Mouse (Mus musculus) mesoderm, embryonic 11.5 days (tissue): Measurements from ENCODE around the gene Kcng4.

ENCODE experiments used
- DNase-seq: peaks from one replicate; pipeline ENCODE4 v3.0.0-alpha.2; 2012; ENCODE audit warnings: low read depth, low spot score

Kcng4 gene

DNA sequence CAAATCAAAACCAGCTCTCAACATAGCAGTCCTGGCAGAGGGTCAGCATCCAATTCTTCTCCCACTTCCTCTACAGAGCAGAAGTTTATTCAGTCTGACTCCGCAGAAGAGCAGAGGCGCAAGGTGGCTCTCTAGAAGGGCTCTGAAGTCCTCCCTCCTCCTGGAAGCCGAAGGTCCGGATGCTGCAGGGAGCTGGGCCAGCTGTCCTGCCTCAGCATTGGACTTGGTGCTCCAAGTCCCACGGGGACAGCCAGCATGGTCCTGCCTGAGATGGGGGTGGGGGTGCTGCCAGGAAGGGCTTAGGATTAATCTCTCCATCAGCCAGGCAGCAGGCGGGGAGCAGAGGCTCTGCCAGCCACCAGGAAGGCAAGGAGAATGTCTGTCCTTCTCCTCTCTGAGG is at the start of gene Kcng4:
Gene Kcng4 (minus strand): TSS at position 303 of the 400 bp plus-strand sequence.
- DNase-seq = no peak

DNA sequence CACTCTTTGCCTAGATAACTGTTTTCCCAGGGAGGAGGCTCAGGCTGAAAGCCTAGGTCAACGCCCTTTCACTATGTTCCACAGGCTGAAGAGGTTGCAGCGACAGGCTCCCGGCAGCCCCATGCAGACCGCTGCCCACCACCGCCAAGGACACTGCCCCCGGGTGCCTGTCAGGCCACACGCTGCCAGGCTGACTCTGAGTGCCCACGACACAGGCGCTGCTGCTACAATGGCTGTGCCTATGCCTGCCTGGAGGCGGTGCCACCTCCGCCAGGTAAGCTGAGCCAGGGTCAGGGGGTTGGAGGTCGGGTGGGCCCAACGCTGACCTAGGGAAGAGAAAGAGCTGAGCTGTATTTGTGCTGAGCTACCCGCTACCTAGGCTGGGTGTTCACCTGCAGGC is 43.7 kb upstream of the Kcng4 start:
- no peak for DNase-seq

DNA sequence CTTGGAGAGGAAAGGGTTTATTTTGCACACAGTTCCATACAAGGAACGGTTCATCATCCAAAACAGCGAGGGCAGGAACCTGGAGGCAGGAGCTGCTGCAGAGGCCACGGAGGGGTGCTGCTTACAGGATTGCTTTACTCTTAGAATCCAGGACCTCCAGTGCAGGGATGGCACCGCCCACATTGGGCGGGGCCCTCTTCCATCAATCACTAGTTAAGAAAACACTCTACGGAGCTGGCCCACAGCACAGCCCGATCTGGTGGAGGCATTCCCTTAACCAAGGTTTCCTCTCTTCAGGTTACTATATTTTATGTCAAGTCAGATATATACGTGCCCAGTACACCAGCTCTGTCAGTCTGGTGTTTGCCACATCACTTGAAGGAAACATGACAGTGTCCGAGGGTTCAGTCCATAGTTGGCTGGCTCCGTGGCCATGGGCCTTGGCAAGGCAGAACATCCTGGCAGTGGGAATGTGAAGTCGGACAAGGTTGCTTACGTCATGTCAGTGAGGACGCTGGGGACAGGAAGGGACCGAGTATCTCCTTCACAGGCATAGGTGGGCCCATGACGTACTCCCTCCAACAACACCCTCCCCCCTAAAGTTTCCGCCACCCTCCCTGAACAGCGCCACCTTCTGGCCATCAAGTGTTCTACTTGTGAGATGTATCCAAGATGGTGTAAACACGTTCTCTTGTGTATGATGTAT is 42.8 kb upstream of the Kcng4 start:
- DNase-seq = peak; percentile 80

DNA sequence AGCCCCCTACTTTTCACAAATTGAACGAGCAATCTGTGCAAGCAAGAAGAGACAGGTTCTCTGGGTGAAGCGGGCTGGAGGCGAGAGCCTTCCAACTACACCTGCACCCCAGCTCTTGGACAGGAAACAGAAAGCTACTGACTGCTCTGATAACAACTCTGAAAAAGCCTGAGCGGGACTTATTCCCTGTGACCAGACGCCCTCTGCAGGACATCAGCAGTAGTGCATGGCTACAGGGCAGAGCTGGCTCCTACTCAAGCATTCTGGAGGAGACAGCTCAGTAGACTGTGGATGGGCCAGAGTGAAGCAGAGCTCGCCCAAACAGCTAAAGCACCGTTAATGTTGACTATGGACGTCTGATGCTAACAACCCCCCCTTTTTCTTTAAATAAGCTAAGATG is 40.9 kb upstream of the Kcng4 start:
- peak; percentile 92 for DNase-seq

DNA sequence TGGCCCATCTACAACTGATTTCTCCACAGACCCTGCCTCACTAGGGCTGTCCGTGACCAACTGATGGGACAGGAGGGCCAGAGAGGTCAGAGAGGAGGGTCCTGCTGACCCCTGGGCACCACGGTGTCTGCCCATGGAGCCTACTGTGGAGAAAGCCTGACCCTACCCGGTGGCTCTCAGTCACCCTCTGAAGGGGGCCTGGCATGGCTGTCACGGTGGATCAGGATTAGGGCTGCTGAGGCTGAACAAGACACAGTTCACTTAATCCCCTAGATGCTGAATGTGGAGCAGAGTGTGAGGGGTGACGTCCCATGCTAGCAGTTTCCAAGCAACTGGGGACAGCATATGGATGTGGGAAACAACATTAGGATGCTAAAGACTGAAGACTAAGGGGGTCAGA is 40.0 kb upstream of the Kcng4 start:
- no peak for DNase-seq

DNA sequence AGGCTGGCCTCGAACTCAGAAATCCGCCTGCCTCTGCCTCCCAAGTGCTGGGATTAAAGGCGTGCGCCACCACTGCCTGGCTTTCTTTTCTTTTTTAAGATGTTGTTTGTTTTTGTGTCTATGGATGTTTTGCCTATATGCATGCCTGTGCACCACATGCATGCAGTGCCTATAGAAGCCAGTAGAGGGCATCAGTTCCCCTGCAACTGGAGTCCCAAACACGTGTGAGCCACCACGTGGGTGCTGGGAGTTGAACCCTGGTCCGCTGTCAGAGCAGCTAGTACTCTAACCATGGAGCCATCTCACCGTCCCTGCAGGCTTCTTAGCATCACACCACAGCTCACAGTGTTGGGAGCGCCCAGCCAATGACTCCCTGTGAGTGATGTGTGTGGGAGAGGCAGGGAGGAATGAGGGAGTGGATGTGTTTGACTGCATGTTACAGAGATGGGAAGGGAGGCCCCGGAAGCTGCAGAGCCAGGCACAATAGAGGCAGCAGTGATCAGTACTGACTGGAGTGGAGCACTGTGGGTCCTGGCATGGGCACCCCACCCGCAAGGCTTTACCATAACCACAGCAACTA is 38.6 kb upstream of the Kcng4 start:
- no peak for DNase-seq

DNA sequence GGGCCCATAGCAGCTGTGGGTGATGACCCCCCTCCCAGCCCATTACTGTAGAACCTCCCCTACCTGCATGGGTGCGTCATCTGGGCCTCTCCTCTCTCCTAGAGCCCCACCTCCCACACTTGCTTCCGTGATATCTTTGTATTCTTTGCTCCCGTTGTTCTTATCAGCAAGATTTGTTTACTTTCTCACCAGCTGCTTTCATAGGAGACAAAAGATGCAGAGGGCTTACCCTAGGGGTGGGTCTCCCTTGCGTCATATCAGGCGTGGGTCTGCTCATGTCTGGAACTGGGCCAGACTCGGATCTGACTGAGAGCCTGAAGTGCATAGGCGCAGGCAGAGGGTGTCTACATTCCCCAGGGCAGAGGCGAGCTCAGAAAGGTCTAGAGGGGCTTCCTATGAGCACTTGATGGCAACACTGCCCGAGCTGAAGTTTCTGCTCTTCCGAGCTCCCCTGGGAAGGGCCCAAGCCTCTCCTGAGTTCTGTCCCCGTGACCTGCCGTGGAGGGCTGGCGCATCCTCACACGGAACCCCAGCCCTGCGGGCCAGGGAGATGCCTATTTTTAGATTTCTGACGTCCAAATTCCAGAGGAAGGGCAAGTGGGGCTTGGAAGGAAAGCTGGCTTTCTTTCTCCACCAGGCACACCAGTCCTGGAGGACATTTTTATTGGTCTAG is 35.1 kb upstream of the Kcng4 start:
- no peak for DNase-seq

DNA sequence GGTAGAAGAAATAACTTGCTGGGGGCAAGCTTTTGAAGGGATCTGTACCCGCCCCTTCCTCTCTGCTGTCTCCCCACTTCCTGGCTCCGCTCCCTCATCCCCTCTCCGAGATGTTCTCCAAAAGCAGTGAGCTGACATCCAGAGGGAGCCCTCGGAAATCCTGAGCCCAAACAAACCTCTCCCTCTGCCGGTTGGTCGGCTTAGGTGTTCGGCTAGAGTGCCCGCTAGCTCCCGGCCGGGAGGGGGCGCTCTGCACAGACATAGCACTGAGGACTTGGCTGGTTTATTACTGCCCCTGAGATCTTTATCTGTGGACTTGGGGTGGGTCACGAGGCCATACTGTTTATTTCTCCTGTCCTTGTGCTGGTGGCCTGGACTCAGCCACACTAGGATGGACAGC is 33.8 kb upstream of the Kcng4 start:
- no peak for DNase-seq

DNA sequence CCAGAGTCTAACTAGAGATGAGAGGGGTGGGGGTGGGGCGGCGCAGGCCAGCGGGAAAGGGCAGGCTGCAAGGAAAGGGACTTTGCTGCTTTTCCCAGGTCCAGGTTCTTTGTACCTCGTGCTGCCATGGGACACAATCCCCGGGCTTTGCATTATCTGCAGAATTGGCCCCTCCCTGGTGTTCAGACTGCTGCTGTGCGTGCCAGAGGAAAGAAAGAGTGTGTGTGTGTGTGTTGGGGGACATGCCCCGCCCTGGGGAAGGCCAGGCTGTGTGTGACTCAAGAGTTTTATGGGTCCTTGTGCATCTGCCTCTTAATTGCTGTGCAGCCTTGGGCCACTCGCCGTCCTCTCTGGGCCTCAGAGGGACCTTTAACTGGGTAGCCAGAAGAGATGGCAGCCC is 33.0 kb upstream of the Kcng4 start:
- no peak for DNase-seq

DNA sequence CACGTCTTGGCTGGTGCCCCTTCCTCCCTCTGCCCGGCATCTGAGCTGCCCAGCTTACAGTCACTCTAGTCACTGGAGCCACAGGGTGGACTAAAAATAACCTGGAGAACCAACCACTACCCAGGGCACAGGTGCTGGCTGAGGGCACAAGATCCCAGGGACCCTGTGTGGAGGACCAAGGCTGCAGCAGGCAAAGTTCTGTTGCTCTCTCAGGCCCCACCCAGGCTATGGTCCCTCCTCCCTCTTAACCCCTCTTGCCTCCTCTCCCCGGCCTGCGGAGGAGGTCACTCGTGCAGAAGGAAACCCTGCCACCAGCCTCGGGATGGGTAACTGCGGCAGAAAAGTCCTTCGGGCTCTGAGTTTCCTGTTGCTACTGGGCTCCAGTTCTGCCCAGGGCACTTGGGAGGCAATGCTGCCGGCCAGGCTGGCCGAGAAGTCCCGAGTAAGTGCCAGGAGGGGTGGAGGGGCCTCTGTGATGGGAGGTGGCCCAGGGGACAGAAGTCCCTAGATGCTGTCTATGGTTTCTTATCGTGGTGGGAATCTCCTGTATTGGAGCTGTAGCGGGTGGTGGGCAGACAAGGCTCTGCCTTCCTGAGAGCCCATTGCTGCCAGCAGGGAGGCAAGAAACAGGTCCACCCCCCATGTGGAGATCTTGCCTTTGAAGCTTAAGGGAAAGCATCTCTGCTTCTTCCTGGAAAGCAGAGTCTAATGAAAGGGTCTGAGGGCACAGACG is 30.9 kb upstream of the Kcng4 start, which contains the start of gene Wfdc1:
Gene Wfdc1 (plus strand): TSS at position 147 of the 733 bp plus-strand sequence.
- DNase-seq = no peak

DNA sequence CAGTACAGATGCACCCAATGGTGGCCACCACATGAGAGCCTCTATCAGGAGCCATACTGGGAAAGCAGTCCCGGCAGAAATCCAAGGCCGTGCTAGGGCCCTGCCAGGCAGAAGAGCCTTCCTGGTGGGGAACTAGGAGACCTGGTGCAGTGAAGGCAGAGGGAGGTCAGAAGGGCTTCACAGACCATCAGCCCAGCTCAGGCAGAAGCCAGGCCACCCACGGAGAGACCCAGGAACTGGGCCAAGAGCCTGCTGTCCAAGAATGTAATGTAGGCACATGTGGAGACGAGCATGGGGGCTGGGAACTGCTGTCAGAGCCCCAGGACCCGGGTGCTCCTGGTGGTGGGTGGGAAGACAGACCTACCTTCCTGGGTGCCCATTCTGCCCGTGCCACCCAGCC is 29.8 kb upstream of the Kcng4 start:
- DNase-seq = no peak

DNA sequence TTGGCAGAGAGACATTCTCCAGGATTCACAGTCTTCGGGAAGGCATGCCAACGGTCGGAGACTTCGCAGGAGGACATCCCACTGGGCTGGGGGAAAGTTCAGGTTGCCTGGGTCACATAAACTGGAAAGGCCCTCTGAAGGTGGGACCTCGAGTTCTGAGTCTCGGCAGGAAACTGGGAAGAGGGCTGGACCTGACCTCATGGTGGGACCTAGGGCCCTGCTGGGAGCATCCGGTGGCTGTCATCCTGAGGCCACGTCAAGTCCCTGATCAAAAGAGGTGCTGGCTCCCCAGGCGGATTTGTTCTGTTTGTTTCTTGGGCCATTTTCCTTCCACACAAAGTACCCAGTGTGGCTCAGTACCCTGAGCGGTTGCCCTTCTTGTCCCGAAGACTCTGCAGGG is 28.0 kb upstream of the Kcng4 start:
- no peak for DNase-seq

DNA sequence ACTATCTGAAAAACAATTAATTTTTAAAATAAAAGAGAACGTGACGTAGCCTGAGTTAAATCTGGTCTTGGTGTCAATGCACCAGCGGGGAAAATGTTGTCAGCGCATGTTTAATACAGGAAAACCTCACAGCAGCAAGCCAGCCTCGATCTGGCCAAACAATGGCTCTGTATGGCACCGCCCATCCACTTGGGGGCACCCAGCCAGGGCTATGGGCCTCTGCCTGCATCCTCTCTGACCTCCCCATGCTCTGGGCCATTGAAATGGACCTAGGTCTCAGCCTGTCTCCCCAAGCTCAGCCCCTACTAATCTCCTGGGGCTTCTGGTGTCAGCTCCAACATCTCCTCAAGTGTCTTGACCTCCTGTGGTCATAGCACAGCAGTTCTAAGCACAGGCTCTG is 26.4 kb upstream of the Kcng4 start:
- DNase-seq = no peak

DNA sequence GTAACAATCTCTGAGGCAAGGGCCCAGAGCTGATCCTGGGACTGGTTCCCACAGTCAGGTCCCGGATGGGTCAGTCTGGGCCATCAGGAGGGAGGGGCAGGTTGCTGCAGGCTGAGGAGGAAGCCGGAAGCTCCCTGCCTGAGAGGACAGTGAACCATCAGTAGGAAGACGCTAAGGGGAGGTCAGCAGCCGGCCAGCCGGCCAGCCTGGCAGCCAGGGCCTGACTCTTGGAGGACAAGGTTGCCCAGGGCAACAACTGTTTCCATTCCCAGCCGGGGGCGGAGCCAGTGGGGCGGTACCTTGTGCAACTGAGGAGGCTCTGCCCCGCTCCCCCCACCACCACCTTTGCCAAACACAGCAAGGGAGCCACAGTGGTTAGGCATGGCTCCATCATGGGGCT is 25.6 kb upstream of the Kcng4 start:
- DNase-seq = peak; percentile 68

DNA sequence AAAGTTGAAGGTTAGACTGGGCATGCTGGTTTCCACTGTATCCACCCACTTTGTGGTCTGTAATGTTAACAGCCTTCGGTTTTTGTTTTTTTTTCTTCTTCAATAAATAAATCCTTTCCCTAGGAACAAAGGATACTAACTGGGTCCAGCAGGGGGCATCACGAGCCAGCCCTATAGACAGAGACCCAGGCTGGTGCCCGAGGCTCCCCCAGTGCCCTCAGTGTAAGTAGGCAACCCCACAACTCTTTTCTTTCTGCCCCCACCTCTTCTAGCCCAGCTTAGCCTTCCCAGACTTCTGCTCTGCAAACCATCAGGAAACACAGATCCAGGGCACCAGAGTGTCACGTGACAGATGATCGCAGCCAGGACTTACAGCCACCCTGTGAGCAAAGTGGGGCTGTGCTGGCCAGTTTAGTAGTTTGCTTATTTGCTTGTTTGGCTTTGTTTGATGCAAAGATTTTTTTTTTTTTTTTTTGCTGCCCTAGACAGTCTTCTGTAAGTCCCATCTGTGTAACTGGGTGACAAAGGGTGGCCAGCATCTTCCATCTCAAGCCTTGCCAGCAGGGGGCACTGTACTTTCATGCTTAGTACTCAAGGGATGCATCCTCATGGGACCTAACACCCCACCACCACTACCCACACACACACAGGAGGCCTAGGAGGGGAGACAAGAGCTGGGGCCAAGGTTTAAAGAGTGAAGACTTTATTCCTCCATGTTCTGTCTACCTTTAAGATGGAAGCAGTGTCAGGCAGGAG is 21.4 kb upstream of the Kcng4 start:
- no peak for DNase-seq

DNA sequence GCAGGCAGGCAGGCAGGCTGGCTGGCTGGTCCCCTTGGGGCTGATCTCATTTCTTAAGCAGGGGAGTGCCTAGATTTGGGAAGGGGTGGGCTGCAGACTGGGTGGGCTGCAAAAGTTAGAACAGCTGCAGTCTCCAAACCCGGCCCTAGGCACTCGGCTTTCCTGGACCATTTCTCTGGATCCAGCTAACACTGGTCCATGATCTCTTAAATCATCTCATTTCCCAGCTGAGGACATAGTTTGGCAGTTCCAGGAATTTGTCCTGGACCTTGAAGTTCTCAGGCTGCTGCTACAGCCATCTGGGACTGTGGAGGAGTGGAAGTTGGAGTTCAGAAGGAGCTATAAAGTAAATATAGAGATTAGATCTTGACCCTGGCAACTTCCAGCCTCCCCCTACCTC is 15.8 kb upstream of the Kcng4 start:
- DNase-seq = no peak

DNA sequence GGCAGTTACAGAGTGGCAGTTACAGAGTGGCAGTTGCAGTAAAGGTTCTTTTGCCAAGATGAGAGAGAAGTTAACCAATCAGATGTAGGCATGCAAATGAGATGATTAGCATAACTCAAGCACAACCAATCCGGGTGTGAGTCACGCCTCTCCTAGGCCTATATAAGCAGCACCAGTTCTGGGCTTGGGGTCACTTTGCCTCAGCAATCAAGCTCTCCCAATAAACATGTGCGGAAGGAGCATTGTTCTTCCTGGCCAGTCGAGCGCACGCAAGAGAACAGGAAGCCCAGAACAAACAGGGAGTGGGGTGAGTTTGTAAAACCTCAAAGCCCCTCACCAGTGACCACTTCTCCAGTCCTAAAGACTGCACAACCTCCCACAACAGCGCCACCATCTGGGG is 11.4 kb upstream of the Kcng4 start:
- DNase-seq = no peak

DNA sequence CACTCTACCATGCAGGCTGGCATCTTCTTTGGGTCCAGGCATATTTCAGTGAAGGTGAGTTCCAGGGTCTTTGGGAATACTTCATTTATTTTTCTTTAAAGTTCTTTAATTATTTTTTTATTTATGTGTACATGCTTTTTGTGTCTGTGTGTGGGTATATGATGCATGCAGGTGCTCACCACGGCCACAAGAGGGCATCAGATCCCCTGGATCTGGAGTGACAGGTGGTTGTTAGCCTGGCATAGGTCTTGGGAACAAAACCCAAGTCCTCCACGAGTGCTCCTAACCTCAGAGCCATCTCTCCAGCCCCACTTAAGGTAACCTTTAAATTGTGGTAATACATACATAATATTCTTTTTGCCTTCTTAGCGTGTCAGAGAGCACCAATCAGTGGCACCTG is 10.7 kb upstream of the Kcng4 start:
- no peak for DNase-seq

DNA sequence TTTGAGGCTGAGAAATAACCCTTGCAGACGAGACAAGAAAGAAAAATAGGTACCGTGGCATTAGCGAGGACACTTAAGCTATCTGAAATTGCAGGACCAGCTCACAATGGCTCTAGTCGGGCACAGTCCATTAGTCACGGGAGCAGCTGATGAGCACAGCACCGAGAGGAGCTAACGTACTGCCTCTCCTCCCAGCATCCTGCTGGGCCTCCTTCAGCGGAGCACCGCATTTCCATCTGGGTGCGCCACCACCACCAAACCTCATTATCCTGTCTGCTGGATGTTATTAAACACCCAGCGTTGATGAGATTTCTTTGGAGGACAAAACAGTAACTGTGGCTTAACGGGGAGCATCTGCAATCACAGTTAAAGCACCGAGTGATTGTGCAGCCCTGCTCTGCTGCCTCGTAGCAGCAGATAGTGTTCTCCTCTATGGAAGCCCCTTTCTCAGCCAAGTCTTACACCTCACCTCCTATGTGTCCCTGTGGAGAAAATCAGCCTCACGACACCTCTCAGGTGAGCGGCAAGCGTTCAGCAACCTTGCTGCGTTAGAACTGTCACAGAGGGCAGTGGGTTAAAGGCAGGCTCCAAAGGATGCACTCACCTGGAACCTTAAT is 9.6 kb upstream of the Kcng4 start:
- no peak for DNase-seq

DNA sequence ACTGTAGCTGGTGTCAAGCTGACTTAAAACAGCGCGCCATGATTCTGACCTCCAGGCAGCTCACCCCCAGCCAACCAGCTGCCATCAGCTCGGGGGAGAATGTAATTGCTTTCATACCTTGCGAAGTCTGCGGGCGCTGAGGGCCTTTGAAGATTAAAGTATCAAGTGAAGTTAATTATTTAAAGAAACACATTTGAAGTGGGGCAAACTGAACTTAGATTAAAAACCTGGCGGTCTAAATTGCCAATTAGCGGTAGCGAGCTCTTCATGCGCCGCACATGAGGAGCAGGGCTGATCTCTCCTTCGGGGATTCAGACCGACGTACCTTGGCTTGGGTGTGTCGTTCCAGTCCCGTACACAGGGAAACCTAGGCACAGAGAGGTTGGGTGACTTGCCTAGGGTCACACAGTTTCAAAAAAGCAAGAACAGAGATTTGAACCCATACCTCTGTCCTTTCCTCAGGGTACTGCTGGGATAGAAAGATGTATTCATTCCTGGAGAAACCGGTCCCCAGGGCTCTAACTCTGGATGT is 9.0 kb upstream of the Kcng4 start:
- no peak for DNase-seq

DNA sequence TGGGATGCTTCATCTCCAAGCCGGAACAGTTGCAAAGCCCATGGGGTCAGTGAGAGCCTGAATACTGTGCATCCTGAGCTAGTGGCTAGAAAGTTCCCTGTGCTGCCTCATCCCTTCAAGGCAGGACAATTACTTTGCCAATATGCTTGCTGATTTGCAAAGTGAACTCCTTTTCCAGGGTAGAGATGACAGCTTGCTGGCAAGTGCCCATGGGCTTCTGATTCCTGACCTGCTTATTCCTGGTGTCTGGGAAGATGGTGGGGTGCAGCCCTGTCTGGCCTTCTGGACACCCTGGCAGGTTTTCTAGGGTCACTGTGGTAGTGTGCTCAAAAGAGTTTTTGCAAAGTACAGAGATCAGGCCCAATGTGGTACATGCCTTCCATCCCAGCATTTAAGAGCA is 7.5 kb upstream of the Kcng4 start:
- DNase-seq = no peak
